Mouse (Mus musculus) liver, embryonic 13.5 days (tissue): ENCODE data around the gene Meaf6. TPM values are rescaled to one million over a fixed set of nuclear protein-coding genes. Genes with fewer than 3 reads are reported as not detected.
A peak's percentile ranks its signal among the peaks of the same experiment; 100 is the strongest.

Experiments
- ATAC-seq: fragments of 200-750 bp; cut with Nextera tagmentation; 2 replicates; pipeline ENCODE4 v1.8.0; 2017; ENCODE audit warnings: low read depth, mild to moderate bottlenecking, moderate number of reproducible peaks, moderate library complexity
- DNase-seq: peaks from one replicate; pipeline ENCODE4 v3.0.0; 2022
- H3K27ac ChIP-seq: fragments of 300-500 bp; sonication (generic); 2 replicates; pipeline ENCODE4 v1.5.1; 2015; ENCODE audit warnings: moderate library complexity, mild to moderate bottlenecking, inconsistent platforms
- H3K27me3 ChIP-seq: fragments of 300-500 bp; sonication (generic); 2 replicates; pipeline ENCODE4 v1.6.1; 2015; ENCODE audit warnings: mild to moderate bottlenecking, inconsistent platforms
- H3K36me3 ChIP-seq: fragments of 300-500 bp; sonication (generic); 2 replicates; pipeline ENCODE4 v1.6.1; 2015; ENCODE audit warnings: mild to moderate bottlenecking, inconsistent platforms
- H3K4me1 ChIP-seq: fragments of 300-500 bp; sonication (generic); replicated peaks from 2 replicates; pipeline ENCODE4 v1.6.1; 2015; ENCODE audit warnings: inconsistent platforms
- H3K4me2 ChIP-seq: fragments of 300-500 bp; sonication (generic); 2 replicates; pipeline ENCODE4 v1.6.1; 2015; ENCODE audit warnings: inconsistent platforms, mild to moderate bottlenecking, moderate library complexity
- H3K4me3 ChIP-seq: fragments of 300-500 bp; sonication (generic); replicated peaks from 2 replicates; pipeline ENCODE4 v1.5.1; 2015; ENCODE audit warnings: mild to moderate bottlenecking, inconsistent platforms
- H3K9ac ChIP-seq: fragments of 300-500 bp; sonication (generic); 2 replicates; pipeline ENCODE4 v1.6.1; 2015; ENCODE audit warnings: mild to moderate bottlenecking, inconsistent platforms
- H3K9me3 ChIP-seq: fragments of 300-500 bp; sonication (generic); replicated peaks from 2 replicates; pipeline ENCODE4 v1.6.1; 2016; ENCODE audit warnings: inconsistent platforms
- WGBS: fragments of 180-500 bp; shearing (Covaris S2); methylation state at CpG from one replicate; pipeline ENCODE4 v1.1.7; 2015; ENCODE audit not compliant: insufficient replicate concordance; 5-methylcytosine and 5-hydroxymethylcytosine counted together
- polyA plus RNA-seq: library from polyadenylated mRNA; unstranded; fragments of >200 nt; fragmentation: Nextera tagmentation; extraction: Ambion mirVana; gene quantifications from 2 replicates; pipeline ENCODE4 v1.2.1, GENCODE M21; 2015

The Meaf6 gene
- polyA plus RNA-seq, 1 experiment from 2014 or later = 25.9 TPM

DNA sequence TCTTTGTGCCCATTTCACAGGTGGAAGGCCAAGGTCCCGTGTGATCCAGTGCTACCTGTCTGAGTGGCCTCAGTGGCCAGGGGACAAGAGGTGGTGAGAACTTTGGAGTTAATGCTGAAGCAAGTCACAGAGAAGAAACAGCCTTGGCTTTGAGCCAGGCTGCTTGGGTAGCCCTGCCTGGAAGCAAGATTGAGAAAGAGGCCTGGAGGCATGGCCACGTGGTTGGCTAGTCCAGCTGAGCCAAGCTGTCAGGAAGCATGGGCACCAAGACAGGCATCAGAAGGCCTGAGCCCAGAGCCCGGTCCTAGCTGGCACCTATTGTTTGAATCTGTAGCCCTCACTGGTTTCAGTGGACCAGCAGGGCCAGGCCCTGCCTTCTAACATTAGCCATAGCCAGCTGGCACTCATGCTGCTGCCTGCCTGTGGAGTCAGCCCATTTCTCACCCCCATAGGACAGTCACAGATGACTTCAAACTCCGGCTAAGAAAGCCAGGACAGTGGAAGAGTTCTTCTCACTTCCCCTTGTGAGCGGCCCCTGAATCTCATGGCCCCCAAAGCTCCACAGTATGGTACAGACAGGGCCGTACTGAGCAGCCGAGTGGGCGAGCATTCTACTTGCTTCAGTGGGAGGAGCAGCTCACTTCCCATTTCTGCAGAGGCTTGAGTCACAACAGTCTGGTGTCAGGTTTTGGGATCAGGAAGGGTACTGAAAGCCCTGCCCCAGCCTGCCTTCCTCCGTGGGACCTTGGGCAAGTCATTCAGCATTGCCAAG lies 31.3 kb downstream of the Meaf6 start:
- Histone ChIP-seq H3K9ac (no peak overlapping the region), H3K4me2 (no peak overlapping the region), H3K36me3 (peaks cover 11% of the 10 kb centered on the region; the same call in 1 of the 2 replicates), H3K9me3 (no peaks in the 10 kb centered on the region), H3K4me3 (no peak overlapping the region), H3K27ac (peak overlapping the region; percentile 34), H3K27me3 (no peaks in the 10 kb centered on the region), H3K4me1 (peaks cover 37% of the 10 kb centered on the region)
- DNase-seq = no peak
- no peak for ATAC-seq
- WGBS = 36% methylated on average over 9 of the region's 9 CpGs

DNA sequence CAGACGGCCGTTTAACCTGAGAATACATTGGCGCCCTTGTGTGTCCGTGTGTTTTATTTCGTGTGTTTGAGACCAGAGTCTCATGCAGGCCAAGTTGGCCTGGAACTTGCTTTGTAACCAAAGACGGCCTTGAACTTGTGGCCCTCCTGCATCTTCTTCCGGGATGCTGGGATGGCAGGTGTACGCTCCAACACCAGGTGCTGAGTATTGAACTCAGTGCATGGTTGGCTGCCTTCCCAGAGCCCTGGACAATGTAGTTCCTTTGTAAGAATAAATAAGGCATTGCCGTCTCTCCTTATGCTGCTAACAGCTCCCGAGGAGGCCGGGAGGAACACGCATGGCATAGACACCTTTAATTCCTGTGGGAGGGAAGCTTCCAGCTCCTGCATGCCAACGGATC lies 32.0 kb downstream of the Meaf6 start:
- DNase-seq (no peak), ATAC-seq (no peak)
- 70% methylated on average over 13 of the region's 13 CpGs for WGBS
- no peak overlapping the region for H3K4me3 ChIP-seq
- H3K9ac ChIP-seq = no peak overlapping the region
- no peaks in the 10 kb centered on the region for H3K27me3 ChIP-seq
- peak overlapping the region; percentile 23; the same call in 1 of the 2 replicates for H3K27ac ChIP-seq
- H3K4me2 ChIP-seq = no peak overlapping the region
- peaks cover 41% of the 10 kb centered on the region for H3K4me1 ChIP-seq
- H3K36me3 ChIP-seq = peaks cover 6% of the 10 kb centered on the region; the same call in 1 of the 2 replicates
- no peaks in the 10 kb centered on the region for H3K9me3 ChIP-seq

DNA sequence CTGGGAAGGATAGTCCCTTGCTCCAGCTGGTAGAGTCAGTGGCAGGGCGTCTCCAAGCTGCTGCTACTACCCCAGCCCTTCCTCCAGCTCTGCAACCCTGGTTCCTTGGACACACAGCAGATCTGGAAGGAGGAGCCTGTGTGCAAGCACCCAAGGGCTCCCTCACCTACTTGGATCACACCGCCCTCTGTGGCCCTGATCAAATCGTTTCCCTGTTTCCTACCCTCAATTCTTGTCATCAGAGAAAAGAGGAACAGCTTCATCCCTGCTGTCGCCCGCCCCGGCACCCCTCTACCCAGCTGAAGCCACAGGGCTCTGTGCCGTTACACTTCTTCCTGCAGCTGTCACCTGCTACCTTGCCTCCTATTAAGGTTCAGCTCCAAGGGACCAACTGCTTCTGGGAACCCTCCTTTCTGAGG lies 33.0 kb downstream of the Meaf6 start:
- H3K9me3 ChIP-seq = no peaks in the 10 kb centered on the region
- H3K4me2 ChIP-seq = no peak overlapping the region
- H3K4me1 ChIP-seq = peaks cover 47% of the 10 kb centered on the region
- WGBS = 25% methylated on average over 7 of the region's 7 CpGs
- H3K36me3 ChIP-seq = peaks cover 6% of the 10 kb centered on the region; the same call in 1 of the 2 replicates
- H3K4me3 ChIP-seq = no peak overlapping the region
- no peak overlapping the region for H3K9ac ChIP-seq
- no peak overlapping the region for H3K27ac ChIP-seq
- DNase-seq = no peak
- ATAC-seq = no peak
- H3K27me3 ChIP-seq = no peaks in the 10 kb centered on the region

DNA sequence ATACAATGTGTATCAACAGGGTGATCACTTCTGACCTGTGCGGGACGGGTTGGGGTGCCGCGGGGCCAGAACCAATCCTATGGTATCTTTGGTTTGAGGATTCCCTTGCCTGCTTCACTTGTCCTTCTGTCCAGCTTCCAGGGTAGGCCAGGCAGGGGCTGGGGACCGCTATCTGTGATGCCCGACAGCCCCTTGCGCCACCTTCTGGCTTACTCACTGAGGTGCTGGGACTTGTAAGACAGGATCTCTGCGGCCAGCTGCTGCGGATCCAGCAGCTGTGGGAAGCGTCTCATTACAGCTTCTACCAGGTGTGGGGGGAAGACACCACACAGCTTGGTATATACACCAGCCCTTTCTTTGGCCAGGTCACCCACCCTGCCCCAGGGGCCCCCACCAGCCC lies 34.1 kb downstream of the Meaf6 start:
- no peaks in the 10 kb centered on the region for H3K27me3 ChIP-seq
- peaks cover 50% of the 10 kb centered on the region for H3K4me1 ChIP-seq
- H3K36me3 ChIP-seq = peaks cover 6% of the 10 kb centered on the region; the same call in 1 of the 2 replicates
- DNase-seq = no peak
- no peak for ATAC-seq
- H3K9ac ChIP-seq = no peak overlapping the region
- 73% methylated on average over 10 of the region's 10 CpGs for WGBS
- no peak overlapping the region for H3K4me3 ChIP-seq
- H3K27ac ChIP-seq = no peak overlapping the region
- no peak overlapping the region for H3K4me2 ChIP-seq
- H3K9me3 ChIP-seq = no peaks in the 10 kb centered on the region

DNA sequence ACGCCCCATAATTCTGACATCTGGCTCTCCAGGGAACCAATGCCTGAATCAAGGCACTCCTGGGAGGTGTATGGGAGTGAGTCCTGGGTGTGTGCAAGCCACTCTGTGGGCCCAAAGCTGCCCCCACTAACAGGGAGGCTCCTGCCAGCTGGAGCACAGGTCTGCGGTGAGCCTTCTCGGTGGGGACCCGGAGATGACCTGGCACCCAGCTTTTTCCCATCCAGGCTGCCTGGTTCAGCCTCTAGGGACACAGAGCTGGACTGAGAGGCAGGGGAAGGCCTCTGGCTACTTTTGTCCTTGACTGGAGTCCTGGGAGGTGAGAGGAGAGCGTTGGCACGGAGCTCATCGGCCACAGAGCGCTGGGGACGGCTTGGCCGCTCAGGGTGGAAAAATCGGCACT lies 34.8 kb downstream of the Meaf6 start:
- ATAC-seq = no peak
- no peaks in the 10 kb centered on the region for H3K9me3 ChIP-seq
- WGBS = 88% methylated on average over 11 of the region's 11 CpGs

DNA sequence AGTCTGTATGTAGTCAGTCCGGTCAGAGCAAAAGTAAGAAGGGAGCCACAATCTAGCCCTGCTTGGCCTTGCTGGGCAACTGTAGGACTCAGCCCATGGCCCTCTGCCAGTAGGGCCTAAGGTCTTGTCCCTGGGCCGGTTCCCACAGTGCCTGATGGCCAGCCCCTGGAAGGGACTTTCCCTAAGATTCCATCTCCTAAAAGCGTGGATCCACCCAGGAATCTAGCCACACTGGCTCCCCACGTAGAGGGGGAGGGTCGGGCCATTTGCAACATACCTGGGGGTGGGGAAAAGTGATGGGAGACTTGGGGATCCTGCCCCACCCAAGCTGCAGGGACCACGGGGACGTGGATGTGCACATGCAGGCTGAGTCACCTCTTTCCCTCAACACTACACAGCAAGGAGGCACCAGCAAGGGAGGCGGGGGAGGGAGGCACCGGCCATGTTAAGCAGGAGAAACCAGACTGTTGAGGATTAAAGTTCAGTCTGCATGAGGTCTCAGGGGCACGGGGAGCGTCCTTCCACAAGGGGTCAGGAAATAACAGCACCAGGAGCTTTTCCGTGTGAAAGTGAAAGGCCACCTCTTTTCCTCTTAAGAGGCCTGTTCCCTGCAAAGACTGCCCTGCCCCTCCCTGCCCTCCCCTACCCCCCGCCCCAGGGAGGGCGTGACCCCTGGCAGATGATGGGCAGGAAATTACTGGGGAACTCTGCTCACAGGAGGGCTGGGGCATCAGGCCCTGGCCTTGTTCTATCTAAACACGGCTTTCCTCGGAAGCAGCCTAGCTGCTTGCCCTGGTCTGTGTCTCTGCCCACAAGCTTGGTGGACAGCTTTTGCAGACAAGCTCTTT lies 37.7 kb downstream of the Meaf6 start:
- H3K4me3 ChIP-seq = no peak overlapping the region
- 23% methylated on average over 16 of the region's 16 CpGs for WGBS
- DNase-seq (no peak), ATAC-seq (0 out of 2 replicates have a peak, but pooled peaks have one; percentile 16)
- peaks cover 6% of the 10 kb centered on the region; the same call in 1 of the 2 replicates for H3K36me3 ChIP-seq
- H3K9me3 ChIP-seq = no peaks in the 10 kb centered on the region
- H3K27me3 ChIP-seq = no peaks in the 10 kb centered on the region
- H3K4me1 ChIP-seq = peaks cover 65% of the 10 kb centered on the region
- peak overlapping the region; percentile 68 for H3K27ac ChIP-seq
- peak overlapping the region; percentile 37 for H3K9ac ChIP-seq
- peak overlapping the region; percentile 41 for H3K4me2 ChIP-seq

More for the DNA sequence above, 34.8 kb downstream of the Meaf6 start:
- H3K4me2 ChIP-seq = no peak overlapping the region
- H3K27me3 ChIP-seq = no peaks in the 10 kb centered on the region
- H3K27ac ChIP-seq = no peak overlapping the region
- H3K4me3 ChIP-seq = no peak overlapping the region
- H3K36me3 ChIP-seq = peaks cover 6% of the 10 kb centered on the region; the same call in 1 of the 2 replicates
- peaks cover 55% of the 10 kb centered on the region for H3K4me1 ChIP-seq
- DNase-seq = no peak
- H3K9ac ChIP-seq = no peak overlapping the region

DNA sequence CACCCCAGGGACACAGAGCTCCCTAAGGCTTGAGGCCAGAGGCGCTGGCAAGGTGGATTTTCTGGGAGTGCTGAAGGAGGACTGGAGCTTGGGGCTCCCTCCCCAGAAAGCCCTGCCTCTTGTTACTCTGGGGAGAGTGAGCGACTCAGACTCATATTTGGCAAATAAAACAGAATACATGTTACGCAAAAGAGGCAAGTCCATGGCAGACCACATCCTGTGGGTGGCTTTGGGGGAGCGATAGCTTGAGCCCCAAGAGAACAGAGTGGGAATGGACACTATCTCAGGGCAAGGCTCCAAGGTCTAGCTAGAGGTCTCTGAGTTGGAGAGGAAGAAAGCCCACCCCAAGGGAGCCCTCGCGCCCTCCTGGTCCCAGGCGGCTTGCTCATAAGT lies 38.3 kb downstream of the Meaf6 start:
- peak overlapping the region; percentile 41 for H3K4me2 ChIP-seq
- H3K9me3 ChIP-seq = no peaks in the 10 kb centered on the region
- H3K27ac ChIP-seq = peak overlapping the region; percentile 68
- DNase-seq = no peak
- no peak overlapping the region for H3K4me3 ChIP-seq
- H3K9ac ChIP-seq = peak overlapping the region; percentile 37; the same call in 1 of the 2 replicates
- no peaks in the 10 kb centered on the region for H3K27me3 ChIP-seq
- WGBS = 57% methylated on average over 7 of the region's 7 CpGs
- no peak for ATAC-seq
- H3K36me3 ChIP-seq = peaks cover 6% of the 10 kb centered on the region; the same call in 1 of the 2 replicates
- peaks cover 66% of the 10 kb centered on the region for H3K4me1 ChIP-seq

DNA sequence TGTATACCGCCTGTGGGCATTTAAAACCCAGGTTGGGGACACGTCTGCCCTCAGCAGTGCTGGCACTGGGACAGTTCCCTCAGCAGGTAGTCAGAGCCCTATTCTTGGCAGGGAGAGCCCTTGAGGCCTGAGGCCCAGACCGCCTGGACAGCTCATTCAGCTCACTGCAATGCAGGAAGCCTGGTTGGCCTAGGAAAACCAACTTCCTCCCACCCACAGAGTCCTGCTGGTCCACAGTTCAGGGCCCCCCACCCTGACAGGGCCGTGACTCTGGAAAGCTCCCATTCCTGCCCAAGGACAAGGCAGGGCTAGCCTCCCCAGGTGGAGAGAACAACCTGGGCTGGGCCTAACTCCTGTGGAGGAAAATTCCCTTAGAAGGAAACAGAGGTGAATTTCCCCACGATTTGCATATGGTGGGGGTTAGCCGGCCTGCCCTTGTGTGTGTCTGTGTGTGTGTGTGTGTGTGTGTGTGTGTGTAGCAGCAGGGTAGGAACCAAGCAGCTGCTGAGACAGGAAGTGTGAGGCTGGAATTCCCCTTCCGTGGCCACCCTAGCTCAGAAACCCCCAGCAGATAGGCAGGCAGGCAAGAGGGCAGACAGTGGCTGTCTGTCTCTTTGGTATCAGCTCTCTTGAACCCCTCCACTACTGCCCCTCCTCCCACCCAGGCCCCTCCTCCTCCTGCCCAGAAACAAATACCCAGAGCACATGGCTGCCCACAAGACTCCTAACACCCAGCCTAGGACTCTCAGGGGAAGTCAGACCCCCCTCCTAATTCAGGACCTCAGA lies 39.7 kb downstream of the Meaf6 start:
- Histone ChIP-seq H3K4me2 (peak overlapping the region; percentile 32), H3K4me1 (peaks cover 69% of the 10 kb centered on the region), H3K9ac (peak overlapping the region; percentile 39), H3K27ac (peak overlapping the region; percentile 68), H3K9me3 (no peaks in the 10 kb centered on the region), H3K36me3 (peaks cover 1% of the 10 kb centered on the region; the same call in 1 of the 2 replicates), H3K27me3 (0 out of 2 replicates have a peak, but pooled peaks cover 5% of the 10 kb centered on the region), H3K4me3 (no peak overlapping the region)
- ATAC-seq = no peak
- no peak for DNase-seq
- WGBS = 32% methylated on average over 7 of the region's 7 CpGs

DNA sequence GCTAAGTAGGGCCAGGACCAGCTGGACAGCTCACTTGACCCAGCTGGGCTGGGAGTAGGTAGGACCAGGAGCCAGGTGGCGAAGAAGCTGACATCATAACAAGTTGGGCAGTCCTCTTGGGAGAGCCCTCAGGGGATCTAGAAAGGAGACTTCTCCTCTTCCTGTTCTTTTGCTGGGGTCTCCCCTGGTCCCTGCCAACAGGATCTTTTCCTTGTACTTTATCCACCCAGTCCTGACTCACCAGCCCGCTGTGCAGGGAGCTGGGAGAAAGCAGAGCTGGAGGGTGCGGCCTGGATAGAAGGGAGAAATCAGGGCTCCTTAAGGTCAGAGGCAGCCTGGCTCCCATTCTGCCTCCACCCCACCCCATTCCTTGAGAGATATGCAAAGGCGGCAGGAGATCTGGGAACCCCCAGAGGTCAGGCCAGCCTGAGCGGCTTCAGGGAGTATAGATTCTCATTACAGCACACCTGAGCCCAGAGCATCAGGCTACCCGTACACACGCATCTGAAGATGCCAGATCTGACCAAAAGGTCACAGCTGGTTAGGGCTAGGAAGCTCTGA lies 40.5 kb downstream of the Meaf6 start:
- H3K4me3 ChIP-seq = no peak overlapping the region
- ATAC-seq (no peak), DNase-seq (no peak)
- peak overlapping the region; percentile 19; the same call in 1 of the 2 replicates for H3K4me2 ChIP-seq
- 0 out of 2 replicates have a peak overlapping the region, but pooled peaks have one; percentile 39 for H3K9ac ChIP-seq
- peaks cover 69% of the 10 kb centered on the region for H3K4me1 ChIP-seq
- peak overlapping the region; percentile 47 for H3K27ac ChIP-seq
- 74% methylated on average over 7 of the region's 7 CpGs for WGBS
- H3K9me3 ChIP-seq = no peaks in the 10 kb centered on the region
- 0 out of 2 replicates have a peak, but pooled peaks cover 5% of the 10 kb centered on the region for H3K27me3 ChIP-seq
- no peaks in the 10 kb centered on the region; the same call in 1 of the 2 replicates for H3K36me3 ChIP-seq

DNA sequence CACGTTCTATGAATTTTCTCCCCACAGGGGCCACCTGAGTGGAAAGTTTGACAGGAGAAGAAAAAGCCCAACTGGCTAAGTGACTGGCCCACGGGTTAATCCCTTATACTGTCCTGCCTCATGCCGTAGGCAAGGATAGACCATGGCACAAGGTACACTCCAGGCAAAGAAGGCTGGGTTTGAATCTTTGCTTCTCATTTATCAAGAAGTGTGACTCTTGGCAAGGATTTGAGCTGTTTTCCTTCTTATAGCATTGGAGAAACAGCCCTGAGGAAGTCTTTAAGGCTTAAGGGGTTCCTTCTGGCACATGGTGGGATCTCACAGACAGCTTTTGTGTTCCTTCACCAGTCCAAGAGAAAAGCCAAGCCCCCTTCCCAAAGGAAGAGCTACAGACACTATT lies 41.3 kb downstream of the Meaf6 start:
- Histone ChIP-seq H3K9me3 (no peaks in the 10 kb centered on the region), H3K36me3 (no peaks in the 10 kb centered on the region), H3K27ac (no peak overlapping the region), H3K4me2 (peak overlapping the region; percentile 98), H3K9ac (no peak overlapping the region), H3K4me1 (peaks cover 70% of the 10 kb centered on the region), H3K4me3 (no peak overlapping the region), H3K27me3 (0 out of 2 replicates have a peak, but pooled peaks cover 5% of the 10 kb centered on the region)
- DNase-seq (no peak), ATAC-seq (no peak)
- 69% methylated on average over 3 of the region's 3 CpGs for WGBS
